Mouse (Mus musculus) limb, embryonic 14.5 days (tissue): ENCODE measurements around the gene Adamts3. TPM values are rescaled to one million over a fixed set of nuclear protein-coding genes. Genes with fewer than 3 reads are reported as not detected.
A peak's percentile ranks its signal among the peaks of the same experiment; 100 is the strongest.

Experiments
- ATAC-seq: fragments of 200-750 bp; cut with Nextera tagmentation; 2 replicates; pipeline ENCODE4 v1.8.0; 2017; ENCODE audit warnings: low read depth, moderate number of reproducible peaks, moderate TSS enrichment; ENCODE audit not compliant: low FRiP score
- DNase-seq: peaks from one replicate; pipeline ENCODE4 v3.0.0-alpha.2; 2015; ENCODE audit warnings: low spot score
- H3K27ac ChIP-seq: fragments of 300-500 bp; sonication (generic); replicated peaks from 2 replicates; pipeline ENCODE4 v1.5.1; 2014; ENCODE audit warnings: low read depth, mild to moderate bottlenecking, low read length, moderate library complexity, mixed read lengths
- H3K27me3 ChIP-seq: fragments of 300-500 bp; sonication (generic); 2 replicates; pipeline ENCODE4 v1.6.1; 2014; ENCODE audit warnings: low read length, mixed read lengths; ENCODE audit not compliant: control insufficient read depth, insufficient read depth
- H3K36me3 ChIP-seq: fragments of 300-500 bp; sonication (generic); 2 replicates; pipeline ENCODE4 v1.6.1; 2014; ENCODE audit warnings: mild to moderate bottlenecking, low read length, moderate library complexity, mixed read lengths; ENCODE audit not compliant: control insufficient read depth, insufficient read depth
- H3K4me1 ChIP-seq: fragments of 300-500 bp; sonication (generic); 2 replicates; pipeline ENCODE4 v1.6.1; 2014; ENCODE audit warnings: antibody characterized with exemption, low read length, mixed read lengths; ENCODE audit not compliant: control insufficient read depth, insufficient read depth
- H3K4me2 ChIP-seq: fragments of 300-500 bp; sonication (generic); replicated peaks from 2 replicates; pipeline ENCODE4 v1.6.1; 2014; ENCODE audit warnings: low read depth, mild to moderate bottlenecking, low read length, moderate library complexity; ENCODE audit not compliant: severe bottlenecking
- H3K4me3 ChIP-seq: fragments of 300-500 bp; sonication (generic); replicated peaks from 2 replicates; pipeline ENCODE4 v1.5.1; 2014; ENCODE audit warnings: low read length
- H3K9ac ChIP-seq: fragments of 300-500 bp; sonication (generic); 2 replicates; pipeline ENCODE4 v1.6.1; 2014; ENCODE audit warnings: mild to moderate bottlenecking, low read depth, low read length, moderate library complexity; ENCODE audit not compliant: severe bottlenecking
- H3K9me3 ChIP-seq: fragments of 300-500 bp; sonication (generic); 2 replicates; pipeline ENCODE4 v1.6.1; 2016; ENCODE audit warnings: low read length; ENCODE audit not compliant: control insufficient read depth
- POLR2A ChIP-seq: fragments of 200-500 bp; IDR thresholded peaks from 2 replicates; pipeline ENCODE4 v1.8.0; 2012; ENCODE audit warnings: inconsistent platforms, mild to moderate bottlenecking, moderate library complexity, borderline replicate concordance; ENCODE audit not compliant: insufficient read depth, insufficient read length; ENCODE audit errors: extremely low read depth
- WGBS: fragments of 180-500 bp; shearing (Covaris S2); extraction: QIAGEN DNeasy Blood & Tissue Kit; methylation state at CpG from one replicate; pipeline ENCODE4 v1.1.7; 2014; 5-methylcytosine and 5-hydroxymethylcytosine counted together
- polyA plus RNA-seq, 2 experiments: library from polyadenylated mRNA; depleted of rRNA in 1 of 2; stranded (reverse) in 1 of 2; unstranded in 1 of 2; fragments of >200 nt; fragmentation: Nextera tagmentation in 1 of 2; extraction: Ambion mirVana in 1 of 2; gene quantifications; 2 replicates each; pipeline versions ENCODE4 v1.2.1 to v1.2.3; 2012 to 2014

Adamts3 gene
- polyA plus RNA-seq, 2 experiments: 9.5 to 13.0 TPM

GRCm38 (mm10) chr5:89906884-89907431, 23.8 kb upstream of the Adamts3 start:
- H3K4me2 ChIP-seq: no peak overlapping the region
- DNase-seq (no peak), ATAC-seq (no peak)
- no peaks in the 10 kb centered on the region for H3K36me3 ChIP-seq
- no peak overlapping the region for H3K27ac ChIP-seq
- 80% methylated on average over 13 of the region's 13 CpGs for WGBS
- H3K9me3 ChIP-seq: no peaks in the 10 kb centered on the region
- H3K9ac ChIP-seq: no peak overlapping the region
- TF ChIP-seq POLR2A: no peak
- no peaks in the 10 kb centered on the region for H3K27me3 ChIP-seq
- no peak overlapping the region for H3K4me3 ChIP-seq
- H3K4me1 ChIP-seq: no peaks in the 10 kb centered on the region

- DNase-seq (no peak), ATAC-seq (no peak)
- H3K36me3 ChIP-seq: no peaks in the 10 kb centered on the region
- no peaks in the 10 kb centered on the region for H3K27me3 ChIP-seq
- H3K9ac ChIP-seq: no peak overlapping the region
- no peaks in the 10 kb centered on the region for H3K4me1 ChIP-seq
- no peak overlapping the region for H3K4me2 ChIP-seq
- H3K27ac ChIP-seq: no peak overlapping the region
- no peak overlapping the region for H3K4me3 ChIP-seq
- 76% methylated on average over 5 of the region's 5 CpGs for WGBS
- no peak for TF ChIP-seq POLR2A
- no peaks in the 10 kb centered on the region for H3K9me3 ChIP-seq
These were observed 17.9 kb upstream of the Adamts3 start for GRCm38 (mm10) chr5:89901026-89901425.

GRCm38 (mm10) chr5:89897495-89897894, 14.4 kb upstream of the Adamts3 start:
- peak; percentile 61 for DNase-seq
- Histone ChIP-seq H3K27me3 (no peaks in the 10 kb centered on the region), H3K9me3 (no peaks in the 10 kb centered on the region), H3K27ac (no peak overlapping the region), H3K36me3 (no peaks in the 10 kb centered on the region), H3K4me3 (no peak overlapping the region), H3K4me2 (no peak overlapping the region), H3K4me1 (no peaks in the 10 kb centered on the region), H3K9ac (no peak overlapping the region)
- ATAC-seq: no peak
- no peak for TF ChIP-seq POLR2A
- 58% methylated on average over 9 of the region's 9 CpGs for WGBS

DNA sequence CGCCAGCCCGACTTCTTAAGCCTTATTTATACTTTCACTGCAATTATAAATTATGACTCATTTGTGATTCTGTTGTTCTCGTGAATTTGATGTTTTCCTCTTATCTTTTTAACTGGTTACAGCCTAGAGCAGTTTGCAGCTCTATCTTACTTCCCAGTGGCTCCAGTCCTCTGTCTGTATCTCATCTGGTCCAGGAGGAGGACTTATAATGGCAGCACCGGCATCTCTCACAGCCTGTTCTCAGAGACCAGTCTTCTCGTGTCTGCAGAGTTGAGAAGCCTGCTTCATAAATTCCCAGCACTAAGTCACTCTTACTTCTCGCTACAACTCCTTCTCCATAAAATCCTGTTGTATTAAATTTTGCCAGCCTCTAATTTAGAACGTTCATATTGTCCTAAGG, 12.4 kb upstream of the Adamts3 start:
- Histone ChIP-seq H3K9me3 (no peaks in the 10 kb centered on the region), H3K36me3 (no peaks in the 10 kb centered on the region), H3K4me3 (no peak overlapping the region), H3K4me1 (no peaks in the 10 kb centered on the region), H3K9ac (no peak overlapping the region), H3K4me2 (no peak overlapping the region), H3K27ac (no peak overlapping the region), H3K27me3 (no peaks in the 10 kb centered on the region)
- WGBS: 57% methylated on average over 7 of the region's 7 CpGs
- ATAC-seq (no peak), DNase-seq (no peak)
- no peak for TF ChIP-seq POLR2A

DNA sequence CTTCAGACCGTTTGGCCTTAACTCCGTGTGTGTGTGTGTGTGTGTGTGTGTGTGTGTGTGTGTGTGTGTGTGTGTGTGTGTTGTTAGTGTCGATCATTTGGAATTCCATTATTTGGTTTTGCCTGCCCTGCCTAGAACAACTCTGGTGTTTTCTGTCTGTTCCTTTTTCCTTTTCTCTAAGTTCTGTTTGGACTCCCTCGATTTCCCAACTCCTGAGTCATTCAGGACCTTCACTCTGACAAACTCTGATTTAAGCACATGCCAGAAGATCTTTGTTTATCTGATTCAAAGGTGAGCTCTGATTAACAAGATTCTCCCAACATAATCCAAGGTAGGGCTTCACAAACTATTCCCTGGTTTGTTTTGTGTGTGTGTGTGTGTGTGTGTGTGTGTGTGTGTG, 1.9 kb upstream of the Adamts3 start:
- TF ChIP-seq POLR2A: no peak
- ATAC-seq (no peak), DNase-seq (no peak)
- Histone ChIP-seq H3K9ac (no peak overlapping the region), H3K4me3 (no peak overlapping the region), H3K36me3 (no peaks in the 10 kb centered on the region), H3K4me1 (peaks cover 4% of the 10 kb centered on the region; the same call in 1 of the 2 replicates), H3K27me3 (no peaks in the 10 kb centered on the region), H3K27ac (no peak overlapping the region), H3K4me2 (no peak overlapping the region), H3K9me3 (no peaks in the 10 kb centered on the region)
- 68% methylated on average over 4 of the region's 4 CpGs for WGBS

DNA sequence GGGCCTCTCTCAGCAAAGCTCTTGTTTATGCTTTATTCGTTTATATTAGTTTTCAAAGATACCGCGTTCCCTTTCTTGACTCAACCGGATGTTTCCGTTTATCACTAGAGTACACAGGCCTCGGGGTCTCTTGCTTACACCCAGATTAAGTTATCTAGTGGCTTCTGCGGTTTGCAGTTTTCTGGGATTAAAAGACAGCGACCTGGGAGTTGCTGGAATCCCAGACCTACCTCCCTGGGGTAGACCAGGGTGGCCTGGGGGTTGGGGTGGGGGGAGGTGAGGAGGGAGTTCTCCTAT, 722 bp upstream of the Adamts3 start:
- Histone ChIP-seq H3K4me1 (peaks cover 4% of the 10 kb centered on the region; the same call in 1 of the 2 replicates), H3K27ac (no peak overlapping the region), H3K9ac (peak overlapping the region; percentile 80; the same call in 1 of the 2 replicates), H3K4me3 (peak overlapping the region; percentile 73), H3K9me3 (no peaks in the 10 kb centered on the region), H3K27me3 (no peaks in the 10 kb centered on the region), H3K4me2 (peak overlapping the region; percentile 98), H3K36me3 (no peaks in the 10 kb centered on the region)
- ATAC-seq: no peak
- 6% methylated on average over 8 of the region's 8 CpGs for WGBS
- no peak for DNase-seq
- no peak for TF ChIP-seq POLR2A
